Mouse (Mus musculus) G1E (cell line): ENCODE results near the gene Tuba4a.

Experiments
- CTCF ChIP-seq: IDR thresholded peaks from 2 replicates; pipeline ENCODE4 v1.5.1; 2012; ENCODE audit warnings: low read depth, low read length, inconsistent platforms, mixed read lengths
- GATA1 ChIP-seq: IDR thresholded peaks from 2 replicates; pipeline ENCODE4 v1.6.1; 2012; ENCODE audit warnings: borderline replicate concordance, low read length, inconsistent platforms, mixed read lengths
- GATA2 ChIP-seq: IDR thresholded peaks from 2 replicates; pipeline ENCODE4 v1.6.1; 2012; ENCODE audit warnings: low read depth, low read length, inconsistent platforms, borderline replicate concordance
- POLR2AphosphoS5 ChIP-seq: IDR thresholded peaks from 2 replicates; pipeline ENCODE4 v1.6.1; 2012; ENCODE audit warnings: low read depth, low read length, inconsistent platforms; ENCODE audit not compliant: insufficient replicate concordance
- TAL1 ChIP-seq: conservative IDR thresholded peaks from 2 replicates; pipeline ENCODE4 v1.6.1; 2012; ENCODE audit warnings: low read depth, low read length, inconsistent platforms, mixed read lengths

DNA sequence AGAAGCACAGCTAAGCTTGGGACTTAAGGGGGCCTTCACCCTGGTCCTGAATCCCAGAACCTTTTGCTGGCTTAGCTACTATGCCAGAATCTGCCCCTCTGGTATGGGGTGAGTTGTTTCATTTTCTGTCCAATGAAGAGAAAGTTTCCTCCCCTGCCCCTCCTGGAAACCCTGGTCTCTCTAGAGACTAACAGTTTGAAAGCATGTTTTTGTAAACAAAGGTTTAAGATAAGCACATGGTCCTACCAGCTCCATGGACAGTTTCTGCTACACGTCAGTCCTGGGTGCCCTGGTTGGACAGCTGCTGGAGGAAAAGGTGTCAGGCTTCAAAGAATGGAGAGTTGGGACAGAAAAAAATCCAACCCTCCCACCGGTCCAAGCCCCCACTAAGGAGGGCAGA lies 29.1 kb downstream of the Tuba4a start:
- TF ChIP-seq TAL1, result no peak
- TF ChIP-seq CTCF, result no peak
- TF ChIP-seq GATA1, result no peak
- no peak for TF ChIP-seq POLR2AphosphoS5
- TF ChIP-seq GATA2, result no peak
